Mouse (Mus musculus) ES-E14 (cell line): ENCODE data around the gene Prpf40b.

Source experiments
- HCFC1 ChIP-seq: IDR thresholded peaks from 2 replicates; pipeline ENCODE4 v1.6.1; 2012; ENCODE audit warnings: low read length, inconsistent platforms, borderline replicate concordance; ENCODE audit not compliant: insufficient read depth
- MAFK ChIP-seq: IDR thresholded peaks from 2 replicates; pipeline ENCODE4 v1.6.1; 2014; ENCODE audit warnings: mild to moderate bottlenecking, low read depth, low read length, inconsistent platforms; ENCODE audit not compliant: insufficient read depth
- ZC3H11A ChIP-seq: IDR thresholded peaks from 2 replicates; pipeline ENCODE4 v1.6.1; 2012; ENCODE audit warnings: low read depth, mild to moderate bottlenecking, inconsistent platforms, low read length, borderline replicate concordance
- ZNF384 ChIP-seq: IDR thresholded peaks from 2 replicates; pipeline ENCODE4 v1.6.1; 2012; ENCODE audit warnings: low read depth, low read length, inconsistent platforms

DNA sequence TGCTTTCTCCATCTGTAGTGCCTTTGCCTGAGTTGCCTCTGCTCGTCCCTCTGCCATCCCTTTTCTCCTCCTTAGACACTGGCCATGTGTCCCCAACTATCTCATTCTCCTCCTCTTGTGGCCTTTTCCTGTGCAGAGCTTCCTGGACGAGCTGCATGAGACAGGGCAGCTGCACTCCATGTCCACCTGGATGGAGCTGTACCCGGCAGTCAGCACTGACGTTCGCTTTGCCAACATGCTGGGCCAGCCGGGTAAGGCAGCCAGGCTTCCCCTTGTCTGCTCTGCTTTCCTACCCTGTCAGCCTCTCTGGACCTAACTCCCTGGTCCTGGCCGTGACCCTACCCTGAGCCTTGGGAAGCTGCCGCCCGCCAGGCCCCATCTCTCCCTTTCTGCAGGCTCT is 14.7 kb downstream of the Prpf40b start:
- TF ChIP-seq HCFC1, result no peak
- TF ChIP-seq ZC3H11A, result no peak
- no peak for TF ChIP-seq MAFK
- no peak for TF ChIP-seq ZNF384
